Mouse (Mus musculus): ENCODE results near the gene Mknk1.

The Mknk1 gene

GRCm38 (mm10) chr4:115890553-115890952 lies 51.6 kb downstream of the Mknk1 start, which contains the start of gene 6430628N08Rik:
Gene 6430628N08Rik, plus strand, starts transcription at chr4:115890665.
- no peak for DNase-seq (ENCODE audit: low spot score in 2 of 2)

GRCm38 (mm10) chr4:115894281-115894680 lies 55.3 kb downstream of the Mknk1 start:
- DNase-seq (ENCODE audit: low spot score in 2 of 2), result no peak

GRCm38 (mm10) chr4:115897901-115898631 lies 59.1 kb downstream of the Mknk1 start:
- DNase-seq (ENCODE audit: low spot score in 2 of 2), result no peak

GRCm38 (mm10) chr4:115902816-115903215 lies 63.8 kb downstream of the Mknk1 start:
- DNase-seq (ENCODE audit: low spot score in 2 of 2), result peak; percentile 53 to 68

GRCm38 (mm10) chr4:115904375-115904774 lies 65.4 kb downstream of the Mknk1 start:
- DNase-seq (ENCODE audit: low spot score in 2 of 2), result no peak

- no peak for DNase-seq (ENCODE audit: low spot score in 2 of 2)
Measured at GRCm38 (mm10) chr4:115905701-115906100, 66.7 kb downstream of the Mknk1 start.

GRCm38 (mm10) chr4:115906791-115907190 lies 67.8 kb downstream of the Mknk1 start:
- DNase-seq (ENCODE audit: low spot score in 2 of 2), result no peak

GRCm38 (mm10) chr4:115907994-115908393 lies 69.0 kb downstream of the Mknk1 start:
- DNase-seq (ENCODE audit: low spot score in 2 of 2), result no peak

GRCm38 (mm10) chr4:115908641-115909040 lies 69.6 kb downstream of the Mknk1 start:
- DNase-seq (ENCODE audit: low spot score in 2 of 2), result no peak

- no peak for DNase-seq (ENCODE audit: low spot score in 2 of 2)
Measured at GRCm38 (mm10) chr4:115911586-115911985, 72.6 kb downstream of the Mknk1 start.

- DNase-seq (ENCODE audit: low spot score in 2 of 2), result no peak
Measured at GRCm38 (mm10) chr4:115919911-115920310, 80.9 kb downstream of the Mknk1 start.

GRCm38 (mm10) chr4:115922688-115923087 lies 83.7 kb downstream of the Mknk1 start:
- DNase-seq (ENCODE audit: low spot score in 2 of 2), result no peak

GRCm38 (mm10) chr4:115923262-115923880 lies 84.4 kb downstream of the Mknk1 start:
- DNase-seq (ENCODE audit: low spot score in 2 of 2), result no peak

- no peak for DNase-seq (ENCODE audit: low spot score in 2 of 2)
Measured at GRCm38 (mm10) chr4:115927637-115928036, 88.6 kb downstream of the Mknk1 start.
